Mouse (Mus musculus) thymus, adult 18-20 months (tissue): ENCODE measurements around the gene Grtp1.

Source experiments
- DNase-seq, 2 experiments: peaks; one replicate each; pipeline ENCODE4 v3.0.0; 2022; ENCODE audit warnings: mixed read lengths in 2 of 2

Gene Grtp1

DNA sequence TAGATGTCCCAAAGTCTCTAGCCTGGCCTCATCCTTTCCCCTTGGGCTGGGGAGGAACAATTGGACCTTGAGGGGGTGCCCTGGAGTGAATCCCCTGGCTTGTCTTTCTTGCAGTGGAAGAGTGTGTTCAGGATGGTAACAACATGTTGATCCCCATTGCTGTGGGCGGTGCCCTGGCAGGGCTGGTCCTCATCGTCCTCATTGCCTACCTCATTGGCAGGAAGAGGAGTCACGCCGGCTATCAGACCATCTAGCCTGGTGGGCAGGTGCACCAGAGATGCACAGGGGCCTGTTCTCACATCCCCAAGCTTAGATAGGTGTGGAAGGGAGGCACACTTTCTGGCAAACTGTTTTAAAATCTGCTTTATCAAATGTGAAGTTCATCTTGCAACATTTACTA, 26.1 kb downstream of the Grtp1 start:
- no peak for DNase-seq

DNA sequence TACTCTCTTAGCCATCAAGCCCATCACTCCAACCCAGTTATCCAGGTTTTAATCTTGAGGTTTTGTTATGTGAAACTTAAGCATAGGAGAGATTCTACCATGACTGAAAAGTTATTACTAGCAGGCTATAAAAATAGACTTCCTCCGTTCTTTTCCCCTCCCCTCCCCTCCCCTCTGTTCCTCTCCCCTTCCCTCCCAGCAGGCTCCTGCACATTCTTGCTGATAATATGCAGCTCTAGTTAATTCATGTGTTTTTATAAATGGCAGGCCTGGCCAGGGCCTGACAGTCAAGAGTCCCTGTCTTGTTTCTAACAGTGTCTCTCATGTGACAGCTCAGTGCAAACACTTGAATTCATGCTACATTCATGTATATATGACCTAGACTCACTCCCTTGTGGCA, 29.9 kb downstream of the Grtp1 start:
- no peak for DNase-seq

DNA sequence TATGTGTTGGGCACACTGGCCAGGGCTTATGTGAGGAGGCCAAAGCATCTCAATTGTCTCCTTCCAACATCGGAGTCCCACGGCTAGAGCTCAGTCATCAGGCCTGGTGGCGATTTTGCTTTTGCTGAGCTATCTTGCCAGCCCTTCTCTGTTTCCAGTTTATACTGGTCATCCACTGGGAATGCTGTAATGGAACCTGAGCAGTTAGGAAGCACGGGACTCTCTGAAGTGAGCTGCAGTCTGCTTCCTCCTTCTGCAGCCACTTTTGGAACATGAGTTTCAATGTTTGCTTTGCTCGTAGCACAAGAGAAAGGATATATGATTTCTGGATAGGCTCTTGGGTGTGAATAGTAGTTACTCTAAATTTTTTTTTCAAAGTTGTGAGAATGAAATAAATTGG, 36.1 kb downstream of the Grtp1 start:
- no peak for DNase-seq

DNA sequence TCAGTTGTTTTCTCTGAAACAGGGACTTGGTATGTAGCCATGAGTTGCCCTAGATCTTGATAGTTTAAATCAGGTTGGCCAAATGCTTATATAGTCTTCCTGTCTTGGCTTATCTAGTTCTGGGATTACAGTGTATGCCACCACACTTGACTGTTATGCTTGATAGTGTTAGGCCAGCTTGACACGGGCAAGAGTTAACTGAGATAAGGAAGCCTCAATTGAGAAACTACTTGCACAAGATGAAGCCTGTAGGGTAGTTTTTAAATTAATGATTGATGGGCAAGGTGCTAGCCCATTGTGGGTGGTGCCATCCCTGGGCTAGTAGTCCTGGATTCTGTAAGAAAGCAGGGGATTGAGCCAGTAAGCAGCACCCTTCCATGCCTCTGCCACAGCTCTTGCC, 36.9 kb downstream of the Grtp1 start:
- no peak for DNase-seq

DNA sequence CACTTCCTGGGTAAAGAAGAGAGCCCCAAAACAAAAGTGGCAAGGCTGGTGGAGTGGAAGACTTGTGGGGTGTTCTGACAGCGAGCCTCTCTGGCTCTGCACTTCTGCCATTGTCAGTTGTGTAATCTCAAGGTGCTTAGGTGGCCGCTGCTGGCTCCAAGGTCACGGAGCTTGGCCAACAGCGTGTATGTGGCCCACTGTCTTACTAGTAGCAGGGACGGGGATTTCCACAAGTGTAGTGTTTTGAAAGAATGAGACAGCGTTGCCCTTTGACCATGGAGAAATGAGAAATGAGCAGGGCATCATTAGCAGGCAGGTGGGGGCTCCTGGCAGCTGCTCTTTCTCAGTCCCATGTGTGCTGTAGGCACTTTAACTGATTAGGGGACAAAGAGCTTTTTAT, 38.3 kb downstream of the Grtp1 start:
- no peak for DNase-seq

DNA sequence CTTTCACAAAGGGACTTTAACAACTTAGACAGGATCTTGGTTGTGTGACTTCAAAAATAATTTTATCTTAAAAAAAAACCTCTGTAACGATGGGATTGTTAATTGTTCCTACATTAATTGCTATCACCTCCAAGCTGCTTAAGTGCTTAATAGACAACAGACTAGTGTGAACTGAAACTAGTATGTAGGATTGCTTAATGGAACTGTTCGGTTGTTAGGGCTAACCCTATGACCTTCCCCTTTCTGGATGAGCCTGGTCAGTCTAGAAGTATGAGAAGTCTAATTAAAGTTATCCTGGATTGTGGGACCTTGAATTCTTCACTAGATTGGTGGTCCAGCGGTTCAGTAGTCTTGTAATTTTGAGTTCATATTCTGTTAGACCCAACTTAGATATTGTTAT, 39.7 kb downstream of the Grtp1 start:
- DNase-seq, result no peak

DNA sequence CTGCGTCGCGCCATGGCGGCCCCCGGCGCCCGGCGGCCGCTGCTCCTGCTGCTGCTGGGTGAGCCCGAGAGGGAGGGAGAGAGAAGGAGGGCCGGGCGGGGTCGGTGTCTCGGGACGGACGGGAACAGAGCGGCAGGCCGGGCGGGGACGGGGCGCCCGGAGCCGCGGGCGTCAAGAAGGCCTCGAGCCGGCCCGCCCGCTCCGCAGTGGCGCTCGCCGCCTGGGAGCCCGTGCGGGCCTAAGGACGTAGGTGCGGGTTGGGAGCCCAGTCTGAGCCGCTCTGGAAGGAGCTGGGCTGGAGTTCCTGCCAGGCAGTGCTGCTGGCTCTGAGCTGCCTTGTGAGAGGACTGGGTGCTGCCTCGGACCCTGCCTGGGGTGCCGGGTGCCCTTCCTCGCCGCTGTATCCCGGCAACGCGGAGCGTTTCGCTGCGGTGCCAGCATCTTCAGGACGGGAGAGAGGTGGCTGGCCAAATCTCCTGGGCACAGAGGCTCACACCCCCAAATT, 41.0 kb downstream of the Grtp1 start:
- DNase-seq, result no peak

DNA sequence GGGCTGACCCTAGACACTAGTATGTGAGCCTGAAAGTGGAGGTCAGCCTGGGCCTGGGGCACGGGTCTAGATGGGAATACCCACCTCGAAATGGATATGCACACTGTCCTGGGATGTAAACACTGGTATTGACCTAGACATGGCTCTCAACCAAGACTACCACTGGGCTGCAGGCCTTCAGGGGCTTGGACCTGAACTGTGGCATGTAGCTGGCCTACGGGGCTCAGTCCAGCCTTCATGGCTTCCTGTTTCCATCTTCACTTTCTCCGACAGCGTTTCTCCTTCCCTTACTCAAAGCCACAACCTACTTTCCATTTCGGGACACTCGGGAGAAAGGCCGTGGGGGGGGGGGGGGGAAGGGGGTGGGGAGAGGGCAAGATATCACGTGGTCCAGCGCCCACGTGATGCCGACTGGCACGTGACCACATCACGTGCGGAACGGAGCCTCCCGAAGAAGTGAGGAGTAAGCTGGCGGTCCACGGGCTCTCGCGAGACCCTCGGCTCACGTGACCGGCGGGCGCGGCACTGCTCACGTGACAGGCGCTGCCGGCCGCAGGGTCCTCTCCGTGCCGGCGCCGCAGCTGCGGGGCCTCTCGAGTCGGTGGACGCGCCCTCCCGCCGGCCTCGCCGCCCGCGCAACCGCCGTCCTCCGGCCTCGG, 41.6 kb downstream of the Grtp1 start, which contains the start of gene Lamp1:
Lamp1 (plus strand) TSS at position 444 of the 659 bp plus-strand sequence.
- DNase-seq, result peak; percentile 93 to 94

DNA sequence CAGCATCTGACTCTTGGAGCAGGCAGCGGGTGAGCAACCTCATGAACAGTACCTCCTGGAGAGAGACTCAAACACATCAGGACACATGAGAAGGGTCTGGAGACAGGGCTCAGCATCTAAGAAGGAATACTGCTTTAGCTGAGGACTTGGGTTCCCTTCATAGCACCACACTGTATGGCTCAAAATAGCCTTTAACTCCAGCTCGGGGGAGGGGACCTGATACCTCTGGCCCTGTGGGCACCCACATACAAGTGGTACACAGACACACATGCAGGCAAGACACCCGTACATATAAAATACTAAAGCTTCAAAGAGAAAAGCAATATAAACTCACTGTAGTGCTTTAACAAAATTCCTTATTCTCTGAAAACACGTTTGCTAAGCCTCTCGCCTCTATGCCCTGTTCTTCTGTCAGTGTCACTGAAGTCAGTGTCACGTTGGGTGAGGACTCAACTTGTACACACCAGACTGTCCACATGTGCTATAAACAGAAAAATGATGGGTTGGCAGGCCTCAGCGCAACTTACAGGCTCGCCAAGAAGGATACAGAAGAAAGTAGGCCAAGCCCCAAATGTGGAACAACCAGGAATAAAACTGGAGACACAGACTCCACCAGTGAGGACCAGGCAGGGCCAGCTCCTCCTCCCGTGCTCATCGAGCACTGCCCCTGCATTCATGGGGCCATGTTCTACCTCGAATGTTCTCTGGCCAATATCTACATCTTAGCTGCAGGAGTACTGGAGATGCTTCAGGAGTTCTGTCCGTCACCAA, 43.9 kb downstream of the Grtp1 start:
- no peak for DNase-seq

DNA sequence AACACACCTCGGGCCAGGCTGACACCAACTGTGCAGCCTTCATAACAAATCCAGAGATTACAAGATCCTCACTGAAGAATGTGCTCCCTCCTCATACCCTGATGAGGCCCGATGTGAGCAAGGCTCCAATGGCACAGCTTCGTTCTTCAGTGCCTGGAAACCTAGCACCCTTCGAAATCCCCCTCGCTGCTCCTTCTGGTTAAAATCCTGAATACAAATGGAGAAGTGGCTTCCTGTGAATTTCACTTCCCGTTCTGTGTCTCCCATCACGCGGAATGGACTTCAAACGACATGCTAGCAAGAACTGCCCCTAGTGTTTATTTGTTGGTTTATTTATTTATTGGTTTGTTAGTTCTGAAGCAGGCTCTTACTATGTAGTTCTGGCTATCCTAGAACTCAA, 45.1 kb downstream of the Grtp1 start:
- no peak for DNase-seq

DNA sequence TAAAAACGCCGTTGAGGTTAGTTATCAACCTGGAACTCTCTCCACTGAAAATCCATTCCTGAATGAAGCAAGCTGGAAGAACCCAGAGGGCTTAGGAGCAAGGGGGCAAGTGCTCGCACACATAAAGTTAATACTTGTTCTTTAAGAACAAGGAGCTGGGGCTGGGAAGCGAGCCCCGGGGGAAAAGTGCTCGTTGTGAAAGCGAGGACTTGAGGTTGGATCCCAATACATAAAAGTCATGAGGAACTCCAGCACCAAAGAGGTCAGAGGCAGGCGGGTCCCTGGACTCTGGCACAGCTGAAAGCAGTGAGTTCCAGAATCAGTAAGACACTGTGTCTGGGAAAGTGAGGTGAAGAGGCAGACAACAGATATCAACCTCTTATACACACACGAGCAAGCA, 46.3 kb downstream of the Grtp1 start:
- no peak for DNase-seq

DNA sequence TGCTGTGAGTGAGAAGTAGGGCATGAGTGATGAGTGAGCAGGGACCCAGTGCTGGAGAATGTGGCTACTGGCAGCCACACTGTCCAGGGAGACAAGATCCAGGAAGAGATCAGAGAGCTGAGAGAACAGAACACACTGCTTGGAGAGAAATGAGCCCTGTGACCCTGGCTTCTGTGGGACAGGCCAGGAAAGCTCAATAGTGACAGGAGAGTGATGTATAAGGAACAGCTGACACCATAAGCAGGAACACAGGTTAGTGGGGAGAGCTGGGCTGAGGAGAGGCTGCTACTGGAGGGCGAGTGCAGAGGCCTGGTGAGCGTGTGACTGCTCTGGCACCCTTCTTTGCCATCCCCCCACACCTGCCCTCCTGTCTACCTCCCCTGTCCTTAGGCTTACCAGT, 49.5 kb downstream of the Grtp1 start:
- DNase-seq, result no peak

DNA sequence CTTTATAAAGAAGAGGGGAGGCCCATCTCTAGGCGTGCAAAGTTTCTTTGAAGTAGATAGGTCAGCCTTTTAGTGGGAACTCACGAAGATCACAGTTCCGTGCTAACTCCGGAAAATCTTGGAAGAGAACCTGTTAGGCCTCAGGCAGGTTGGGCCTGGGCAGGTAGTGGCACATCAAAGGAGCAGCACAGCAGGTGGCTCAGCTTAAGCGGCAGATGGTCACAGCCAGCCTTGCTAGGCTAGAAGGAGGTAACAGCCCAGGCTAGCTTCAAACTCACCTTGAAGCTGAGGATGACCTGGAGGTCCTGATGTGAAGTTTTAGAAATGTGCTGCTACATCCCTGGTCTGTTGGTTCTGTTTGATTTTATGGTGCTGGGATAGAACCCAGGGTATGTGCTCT, 50.6 kb downstream of the Grtp1 start:
- no peak for DNase-seq

DNA sequence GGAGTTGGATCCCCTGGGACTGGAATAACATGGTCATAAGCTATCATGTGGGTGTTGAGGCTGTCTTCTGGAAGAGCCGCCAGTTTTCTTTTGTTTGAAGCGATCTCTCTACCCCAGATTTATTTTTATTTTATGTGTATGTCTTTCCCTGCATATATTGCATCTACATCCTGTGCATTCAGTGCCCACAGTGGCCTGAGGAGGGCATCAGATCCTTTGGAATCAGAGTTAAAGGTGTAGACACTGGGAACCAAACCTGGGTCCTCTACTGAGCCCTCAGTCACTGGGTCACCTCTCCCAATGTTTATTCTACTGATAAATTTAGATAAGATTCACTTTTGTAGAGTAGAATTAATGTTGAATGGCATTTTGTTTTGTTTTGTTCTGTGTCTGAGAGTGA, 51.1 kb downstream of the Grtp1 start:
- DNase-seq, result no peak

DNA sequence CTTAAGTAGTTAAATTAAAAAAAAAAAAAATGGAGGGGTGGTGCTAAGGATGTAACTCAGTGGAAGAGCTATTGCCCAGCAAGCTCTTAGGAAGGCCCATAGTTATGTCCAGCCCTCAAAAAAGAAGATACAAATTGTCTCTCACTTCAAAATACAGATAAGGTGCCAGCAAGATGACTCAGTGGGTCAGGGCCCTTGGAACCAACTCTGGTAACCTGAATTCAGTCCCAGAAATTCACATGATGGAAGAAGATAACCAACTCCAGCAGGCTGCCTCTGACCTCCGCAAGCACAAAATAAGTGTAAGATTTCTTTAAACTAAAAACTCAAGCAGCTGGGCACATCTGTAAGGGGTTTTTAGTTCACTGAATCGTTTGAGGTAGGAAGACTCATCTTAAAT, 51.9 kb downstream of the Grtp1 start:
- DNase-seq, result no peak

DNA sequence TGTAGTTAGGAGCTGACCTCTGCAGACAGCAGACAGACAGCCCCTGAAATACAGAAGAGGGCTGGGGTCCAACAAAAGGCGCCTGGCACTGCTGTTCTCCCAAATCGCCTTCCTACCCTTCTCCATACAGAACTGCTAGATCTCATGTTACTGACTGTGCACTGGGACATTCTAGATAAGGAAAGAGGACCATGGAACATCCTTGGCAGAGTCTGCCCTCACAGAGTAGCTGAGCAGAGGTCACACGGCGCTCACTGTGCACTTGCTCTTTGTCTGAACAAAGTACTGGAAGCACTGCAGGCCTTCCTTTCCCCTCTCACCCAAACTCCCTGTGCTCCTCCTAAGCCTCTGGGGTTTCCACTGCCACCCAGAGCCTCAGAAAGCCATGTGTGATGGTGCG, 58.7 kb downstream of the Grtp1 start:
- no peak for DNase-seq

DNA sequence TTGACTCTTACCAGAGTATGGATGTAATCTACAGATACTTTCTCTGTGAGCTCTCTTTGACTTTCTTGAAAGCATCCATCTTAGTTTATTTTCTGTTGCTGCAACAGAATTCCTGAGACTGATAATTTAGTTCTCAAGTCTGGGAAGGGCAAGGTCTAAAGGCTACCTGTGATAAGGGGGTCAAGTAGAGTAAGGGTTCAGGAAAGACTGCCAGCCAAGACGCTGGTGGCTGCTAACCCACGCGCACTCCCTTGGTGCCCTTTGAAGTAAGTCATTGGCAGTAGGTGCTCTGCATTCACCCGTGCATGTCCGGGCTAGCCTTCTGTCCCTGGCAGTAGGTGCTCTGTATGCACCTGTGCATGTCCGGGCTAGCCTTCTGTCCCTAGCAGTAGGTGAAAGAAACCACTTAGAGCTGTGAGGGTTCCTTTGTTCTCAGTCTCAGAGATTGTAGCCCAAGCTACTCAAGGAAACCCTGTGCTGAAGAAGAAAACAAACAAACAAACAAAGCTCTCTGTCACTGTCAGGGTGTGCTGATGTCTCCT, 60.7 kb downstream of the Grtp1 start:
- DNase-seq, result no peak

DNA sequence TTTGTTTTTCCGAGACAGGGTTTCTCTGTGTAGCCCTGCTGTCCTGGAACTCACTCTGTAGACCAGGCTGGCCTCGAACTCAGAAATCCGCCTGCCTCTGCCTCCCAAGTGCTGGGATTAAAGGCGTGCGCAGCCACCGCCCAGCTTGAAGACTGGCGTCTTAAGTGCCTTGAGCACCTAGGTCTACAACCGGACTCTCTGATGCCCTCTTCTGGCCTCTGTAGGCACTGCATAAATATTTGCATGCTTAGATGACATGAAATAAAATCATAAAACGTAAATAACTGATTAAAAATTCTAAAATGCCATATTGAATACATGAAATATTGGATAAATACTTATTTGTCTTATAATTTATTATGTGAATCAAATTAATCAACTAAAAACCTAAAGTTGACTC, 68.2 kb downstream of the Grtp1 start:
- DNase-seq, result peak in 1 of 2 experiments; percentile 13

DNA sequence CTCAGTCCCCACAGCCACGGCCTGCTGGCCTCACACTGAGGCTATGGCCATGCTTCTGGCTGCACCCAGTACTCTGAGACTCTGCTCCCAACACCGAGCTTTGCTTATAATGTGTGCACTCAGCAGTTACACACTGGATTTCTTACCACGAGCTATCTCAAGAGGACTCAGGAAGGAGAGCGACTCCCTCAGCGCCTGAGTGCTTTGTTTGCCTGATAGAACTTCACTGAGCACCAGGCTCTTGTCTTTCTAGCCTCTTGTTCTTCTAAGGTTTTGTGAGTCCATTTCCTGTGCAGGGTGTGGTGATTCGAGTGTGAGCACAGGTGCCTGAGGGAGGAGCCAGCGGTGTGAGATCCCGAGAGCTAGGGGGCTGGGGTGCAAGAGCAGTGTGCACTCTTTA, 75.5 kb downstream of the Grtp1 start:
- no peak for DNase-seq

DNA sequence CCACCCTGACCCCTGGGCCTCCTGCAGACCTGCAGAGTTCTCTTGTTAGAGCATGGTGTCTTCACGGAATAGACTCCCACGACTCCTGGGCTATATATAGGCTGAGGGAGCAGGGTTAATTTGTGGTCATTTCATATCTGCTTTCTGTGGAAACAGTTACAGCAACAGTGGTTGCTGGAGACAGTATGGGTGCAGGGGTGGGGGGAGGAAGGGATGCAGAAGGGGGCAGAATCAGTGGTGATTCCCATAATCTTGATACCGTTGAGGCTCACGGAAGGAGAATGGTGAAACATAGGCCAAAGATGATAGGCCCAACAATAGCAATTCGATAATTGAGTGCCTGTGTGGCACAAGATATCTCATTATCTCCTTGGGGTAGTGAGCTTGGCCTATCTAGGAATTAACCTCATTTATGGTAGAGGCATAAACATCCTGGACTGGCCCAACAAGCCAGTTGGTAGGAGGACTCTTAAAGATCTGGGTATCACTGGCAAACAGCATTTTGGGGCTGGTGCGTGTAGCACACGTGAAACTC, 77.5 kb downstream of the Grtp1 start:
- DNase-seq, result no peak
